Mouse (Mus musculus): ENCODE data around the gene Gpr63.

DNA sequence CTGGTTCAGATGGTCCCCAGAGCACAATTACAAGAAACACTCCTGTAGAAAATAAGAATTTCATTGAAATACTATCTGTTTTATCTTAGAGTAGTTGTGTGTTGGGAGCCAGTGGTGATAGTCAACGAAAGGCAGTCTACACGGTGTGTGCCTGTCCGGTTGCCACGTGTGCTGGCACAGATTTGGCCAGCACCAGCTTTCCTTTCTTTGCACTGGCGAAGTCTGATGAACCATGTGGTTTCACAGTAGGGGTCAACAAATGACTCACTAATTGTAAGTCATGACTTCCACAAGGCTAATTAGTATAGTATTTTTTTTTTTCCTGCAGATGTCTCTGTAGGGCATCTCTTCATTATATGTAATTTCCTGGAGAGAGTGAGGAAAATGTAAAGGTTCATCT lies 45.6 kb downstream of the Gpr63 start:
- no peak for TF ChIP-seq CTCF (IDR thresholded peaks at IDR 0.05; ENCODE audit: control insufficient read depth, insufficient read depth, insufficient replicate concordance, low read depth, low read length)
- TF ChIP-seq POLR2A (IDR thresholded peaks at IDR 0.05; ENCODE audit: control insufficient read depth, low read depth, low read length) = no peak

Measured in testis, adult 2 months (tissue).